Mouse (Mus musculus) retina, adult 2 months (tissue): ENCODE measurements around the gene Zfp706.

Experiments
- DNase-seq: peaks from one replicate; pipeline ENCODE4 v3.0.0-alpha.2; 2012; ENCODE audit warnings: low read depth, low spot score

The Zfp706 gene

GRCm38 (mm10) chr15:36979159-36979487 lies 28.4 kb downstream of the Zfp706 start:
- no peak for DNase-seq

DNA sequence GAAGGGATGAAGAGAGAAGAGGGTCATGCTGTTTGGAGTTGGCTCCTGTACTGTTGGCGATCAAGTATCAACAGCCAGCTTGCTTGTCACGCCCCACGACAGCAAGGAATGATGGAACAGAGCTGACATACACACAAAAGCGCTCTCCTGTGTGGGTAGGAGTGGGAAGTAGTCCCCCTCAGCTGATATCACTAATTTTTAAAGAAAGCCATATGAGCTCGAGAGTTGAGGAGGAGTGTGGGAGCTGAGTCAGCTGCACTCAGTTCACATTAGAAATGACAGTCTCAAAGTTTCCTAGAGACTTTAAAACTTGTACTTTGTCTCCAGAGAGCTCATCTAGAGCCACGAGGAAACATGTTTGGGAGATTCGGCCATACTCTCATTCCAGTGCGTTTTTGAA lies 29.8 kb downstream of the Zfp706 start:
- DNase-seq, result no peak

DNA sequence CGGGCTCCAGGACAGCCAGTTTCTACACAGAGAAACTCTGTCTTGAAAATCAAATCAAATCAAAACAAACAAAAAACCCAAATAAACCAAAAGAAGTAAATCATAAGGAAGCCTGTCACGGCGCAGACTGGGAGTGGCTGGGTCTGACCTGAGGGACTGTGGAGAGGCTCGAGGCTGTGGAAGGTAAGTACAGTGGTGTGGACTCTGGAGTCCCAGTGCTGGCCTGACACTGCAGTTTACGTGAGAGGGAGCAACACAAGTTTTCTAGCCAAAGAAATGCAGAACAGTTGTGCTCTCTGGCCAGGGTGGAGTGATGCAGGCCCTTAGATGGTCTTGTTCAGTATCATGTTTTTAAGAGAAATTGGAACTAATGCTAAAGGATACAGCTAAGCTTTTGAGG lies 31.9 kb downstream of the Zfp706 start:
- DNase-seq, result no peak

- no peak for DNase-seq
Measured at GRCm38 (mm10) chr15:36975256-36975620, 32.3 kb downstream of the Zfp706 start.

DNA sequence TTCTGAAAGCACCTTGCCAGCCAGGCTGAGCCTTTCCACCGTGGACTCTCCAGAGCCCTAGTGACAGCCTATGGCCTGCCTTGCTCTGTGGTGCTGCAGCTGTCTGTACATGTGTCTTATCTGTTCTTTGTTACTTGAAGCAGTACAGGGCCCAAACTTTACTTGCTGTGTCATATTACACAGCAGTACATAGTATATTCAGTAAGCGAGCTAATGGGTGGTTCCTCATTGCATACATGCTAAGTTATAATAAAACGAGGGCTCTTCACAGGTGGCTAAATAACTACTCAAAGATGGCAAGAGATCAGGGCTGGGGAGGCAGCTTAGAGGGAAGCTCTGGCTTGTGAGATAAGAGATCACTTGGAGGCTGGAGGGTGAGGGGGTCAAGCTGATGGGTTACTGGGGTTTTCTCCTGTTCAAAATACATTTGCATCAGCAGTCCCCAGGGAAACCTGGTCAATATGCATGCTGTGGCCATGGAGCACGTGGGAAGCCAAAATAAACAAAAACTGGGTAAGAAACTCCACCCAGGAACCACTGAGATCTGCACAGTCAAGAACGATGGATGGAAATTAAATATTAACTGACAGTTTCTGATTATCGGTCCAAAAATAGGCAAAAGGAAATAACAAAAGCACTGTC lies 32.8 kb downstream of the Zfp706 start:
- DNase-seq, result no peak

- no peak for DNase-seq
Measured at GRCm38 (mm10) chr15:36973714-36974113, 33.9 kb downstream of the Zfp706 start.

DNA sequence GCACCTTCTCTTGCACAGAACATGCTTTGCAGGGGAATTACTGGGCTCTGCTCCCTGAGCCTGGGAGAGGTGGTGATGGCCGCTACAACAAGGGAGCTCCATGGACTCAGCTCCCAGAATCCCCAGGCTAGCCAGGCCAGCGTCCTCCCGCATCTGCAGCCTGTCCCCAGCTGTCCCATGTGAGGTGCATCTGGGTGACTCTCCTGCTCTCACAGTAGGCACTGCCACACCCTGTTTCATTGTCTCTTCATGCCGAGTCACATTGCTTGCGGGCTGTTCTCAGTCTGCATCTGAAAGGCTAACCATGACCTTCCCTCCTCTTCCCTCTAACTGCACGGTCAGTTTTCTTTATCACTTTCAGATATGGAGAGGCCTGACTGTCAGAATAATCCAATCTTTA lies 34.3 kb downstream of the Zfp706 start:
- no peak for DNase-seq

DNA sequence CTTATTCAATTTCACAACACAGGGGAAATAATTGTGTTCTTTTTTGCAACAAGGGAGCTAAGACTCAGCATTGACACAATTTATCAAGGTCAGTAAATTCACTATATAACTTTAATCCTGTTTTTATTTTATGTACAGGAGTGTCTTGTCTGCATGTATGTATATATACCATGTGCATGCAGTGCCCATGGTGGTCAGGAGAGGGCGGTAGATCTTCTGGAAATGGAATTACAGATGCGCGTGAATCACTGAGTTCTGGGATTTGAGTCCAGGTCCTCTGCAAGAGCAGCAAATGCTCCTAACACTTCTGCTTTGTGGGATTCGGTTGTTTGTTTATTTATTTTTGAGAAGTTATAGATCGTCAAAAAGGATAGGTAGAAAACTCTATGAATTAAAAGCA lies 37.8 kb downstream of the Zfp706 start:
- DNase-seq, result no peak

GRCm38 (mm10) chr15:36968295-36968694 lies 39.3 kb downstream of the Zfp706 start:
- no peak for DNase-seq

GRCm38 (mm10) chr15:36967381-36968211 lies 40.0 kb downstream of the Zfp706 start:
- DNase-seq, result peak; percentile 50

- no peak for DNase-seq
Measured at GRCm38 (mm10) chr15:36966940-36967339, 40.6 kb downstream of the Zfp706 start.

- no peak for DNase-seq
Measured at GRCm38 (mm10) chr15:36966466-36966865, 41.1 kb downstream of the Zfp706 start.

GRCm38 (mm10) chr15:36965743-36966142 lies 41.8 kb downstream of the Zfp706 start:
- no peak for DNase-seq

GRCm38 (mm10) chr15:36962931-36963330 lies 44.6 kb downstream of the Zfp706 start:
- no peak for DNase-seq

DNA sequence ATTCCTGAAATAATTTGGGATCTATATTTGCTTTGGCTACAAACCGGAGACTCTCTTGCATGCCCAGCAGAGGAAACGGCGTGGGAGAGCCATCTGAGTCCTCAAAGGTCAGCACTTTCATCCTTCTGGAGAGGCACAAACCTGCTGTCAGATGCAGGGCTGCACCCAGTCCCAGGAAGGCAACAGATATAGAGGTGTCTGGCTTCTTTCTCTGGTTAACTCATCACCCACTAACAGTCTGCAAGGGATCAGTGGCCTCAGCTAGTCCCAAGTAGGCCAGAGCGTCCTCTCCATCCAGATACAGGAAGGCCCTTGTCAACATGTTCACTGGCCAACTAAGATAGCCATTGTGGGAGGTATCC lies 46.7 kb downstream of the Zfp706 start:
- DNase-seq, result no peak

DNA sequence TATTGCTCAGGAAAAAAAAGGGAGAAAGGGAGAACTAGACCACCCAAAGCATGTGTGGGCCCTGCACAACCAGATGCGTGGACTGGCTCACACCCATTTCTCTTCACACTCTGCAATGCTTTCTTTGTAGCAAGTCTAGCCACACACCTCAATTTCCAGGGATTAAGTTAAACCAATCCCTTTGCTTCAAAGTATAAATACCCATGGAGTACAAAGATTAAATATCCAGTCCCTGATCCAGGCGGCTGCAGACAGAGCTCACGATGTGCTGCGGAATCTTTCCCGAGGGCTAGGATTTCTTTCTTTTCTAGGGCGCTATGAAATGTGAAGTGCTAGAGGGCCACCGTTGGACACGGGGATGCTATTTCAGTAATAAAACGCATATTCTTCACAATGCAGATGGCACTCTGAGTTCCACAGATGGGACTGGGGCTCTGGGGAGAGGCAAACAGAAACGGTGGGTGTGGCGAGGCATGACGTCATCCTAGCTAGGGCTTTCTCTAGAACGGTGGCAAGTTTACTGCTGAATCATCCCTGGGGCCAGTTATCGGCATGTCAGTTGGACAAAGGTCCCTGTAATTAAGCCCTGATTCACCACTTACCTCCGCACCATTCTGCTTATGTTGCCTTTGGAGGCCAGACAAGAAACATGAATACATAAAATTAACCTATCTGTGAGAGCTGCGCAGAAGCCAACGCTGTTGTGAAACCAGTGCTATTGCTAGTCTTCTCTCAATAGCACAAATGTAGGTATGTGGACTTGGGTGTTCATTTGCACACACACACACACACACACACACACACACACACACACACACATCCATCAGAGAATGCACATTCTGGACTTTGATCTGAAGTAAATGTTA lies 47.3 kb downstream of the Zfp706 start:
- DNase-seq, result no peak

DNA sequence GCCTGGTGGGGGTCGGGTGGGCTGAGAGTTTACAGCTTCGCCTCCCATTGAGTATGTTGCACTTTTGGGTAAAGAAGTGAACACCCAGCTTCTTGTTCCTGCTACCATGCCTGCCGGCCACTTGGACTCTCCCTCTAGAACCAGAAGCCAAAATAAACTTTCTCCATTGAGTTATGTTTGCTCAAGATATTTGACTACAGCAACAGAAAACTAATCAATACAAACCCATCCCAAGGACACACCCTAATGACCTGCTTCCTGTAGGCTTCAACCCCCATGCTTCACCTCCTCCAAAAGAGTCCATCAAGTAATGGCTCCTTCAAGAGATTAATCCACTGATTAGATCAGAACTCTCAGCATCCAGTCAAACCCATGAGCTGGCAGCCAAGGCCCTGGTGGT lies 51.4 kb downstream of the Zfp706 start:
- no peak for DNase-seq

DNA sequence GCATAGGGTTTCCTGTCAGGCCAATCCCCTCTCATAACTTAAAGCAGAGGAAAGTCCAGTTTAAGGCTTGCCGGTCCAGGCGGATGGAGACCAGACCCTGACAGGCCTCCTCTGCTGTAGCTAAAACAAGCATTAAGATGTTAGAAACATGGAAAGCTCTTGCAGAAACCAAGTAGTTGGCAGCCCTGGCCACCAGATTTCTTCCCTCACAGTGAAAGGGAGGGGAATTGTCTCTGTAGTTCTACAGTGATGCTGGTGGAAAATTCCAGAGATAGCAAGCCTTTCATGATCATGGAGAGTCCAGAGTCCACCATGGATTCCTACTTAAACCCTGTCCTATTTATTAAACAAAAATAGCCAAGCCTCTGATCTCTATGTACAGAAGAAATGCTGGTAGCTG lies 57.3 kb downstream of the Zfp706 start:
- DNase-seq, result no peak

DNA sequence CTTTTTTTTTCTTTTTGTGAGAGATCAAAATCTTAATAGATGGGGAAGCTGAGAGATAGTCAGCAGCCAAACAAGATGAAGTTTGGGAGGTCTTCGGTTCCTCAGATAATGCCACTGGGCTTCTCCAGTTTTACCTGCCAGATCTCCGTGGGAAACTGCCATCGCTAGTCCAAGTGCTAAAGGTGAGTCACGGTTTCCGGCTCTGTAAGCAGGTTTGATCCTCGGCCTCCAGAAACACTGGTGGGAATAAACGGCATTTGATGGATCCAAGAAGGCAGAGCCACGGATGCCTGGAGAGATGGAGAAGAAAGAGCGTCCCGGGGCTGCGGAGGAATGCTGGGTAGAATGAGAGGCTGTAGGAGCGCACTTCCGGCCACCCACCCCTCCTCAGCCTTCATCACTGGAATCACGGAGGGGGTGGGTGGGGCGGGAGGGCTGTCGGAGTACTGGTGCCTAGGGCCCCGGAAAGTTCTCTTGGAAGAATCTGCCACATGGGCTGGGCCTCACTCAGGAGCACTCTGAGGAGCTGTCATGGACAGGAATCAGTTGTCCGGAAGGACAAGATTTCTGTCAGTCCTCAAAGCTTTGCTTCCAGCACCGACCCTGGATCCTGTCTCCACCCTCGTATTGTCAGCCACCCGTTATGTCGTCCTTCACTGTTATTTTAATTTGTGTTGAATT lies 58.6 kb downstream of the Zfp706 start:
- no peak for DNase-seq
